Mouse (Mus musculus) megakaryocyte, embryonic 14.5 days (primary cell): ENCODE results near the gene Fam83c.

Experiments used
- FLI1 ChIP-seq: IDR thresholded peaks from 2 replicates; pipeline ENCODE4 v1.6.1; 2012; ENCODE audit warnings: low read length, inconsistent platforms, mixed read lengths
- GATA1 ChIP-seq: IDR thresholded peaks from 3 replicates; pipeline ENCODE4 v1.6.1; 2012; ENCODE audit warnings: mixed read lengths, low read length, inconsistent platforms, borderline replicate concordance

- no peak for TF ChIP-seq GATA1
- TF ChIP-seq FLI1: no peak
Observed at GRCm38 (mm10) chr2:155868320-155868719, 33.7 kb upstream of the Fam83c start.
